Mouse (Mus musculus) frontal cortex, postnatal 25 days (tissue): ENCODE results near the gene Srrm1.
"Not testable (repeated sequence)": the region's sequence is repeated elsewhere in the genome, so short reads cannot be mapped to it uniquely, and the experiment has no call there.

ENCODE experiments used
- DNase-seq, 2 experiments: peaks; one replicate each; pipeline ENCODE4 v3.0.0; 2022; ENCODE audit warnings: low spot score in 2 of 2

The Srrm1 gene

DNA sequence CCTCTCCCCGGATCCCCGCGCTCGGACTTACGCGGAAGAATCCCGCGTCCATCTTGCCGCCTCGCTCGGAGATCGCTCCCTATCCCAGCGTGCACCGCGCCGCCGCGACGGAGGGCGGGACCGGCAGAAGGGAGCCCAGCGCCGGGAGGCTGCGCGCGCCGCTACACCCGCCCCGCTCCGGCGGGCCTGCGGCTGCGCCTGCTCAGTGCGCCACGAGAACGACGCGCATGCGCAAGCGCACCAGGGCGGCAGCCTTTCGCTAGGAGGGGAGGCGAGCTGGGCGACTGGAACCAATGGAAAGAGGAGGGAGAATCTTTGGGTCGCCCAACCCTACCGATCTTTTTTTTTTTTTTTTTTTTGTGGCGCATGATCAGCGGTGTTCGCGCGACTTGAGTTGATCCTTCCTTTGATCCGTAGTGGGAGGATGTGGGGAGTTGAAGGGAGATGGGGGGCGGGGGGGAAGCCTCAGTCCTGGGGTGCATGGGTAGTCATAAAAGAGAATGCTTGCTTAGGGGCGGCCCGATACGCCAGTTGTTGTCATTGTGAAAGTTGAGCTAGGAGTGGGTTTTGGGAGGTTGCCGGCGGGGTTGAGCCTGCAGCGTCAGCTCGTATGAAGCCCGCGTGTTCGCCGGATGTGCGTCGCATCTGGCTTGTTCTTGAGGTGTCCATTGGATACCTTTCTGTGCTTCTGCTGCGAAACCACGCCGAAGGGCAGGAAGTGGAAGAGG is at the start of gene Srrm1:
TSS of gene Srrm1 (minus strand) at position 256 of the 728 bp plus-strand sequence.
- DNase-seq = peak; percentile 91 to 97

DNA sequence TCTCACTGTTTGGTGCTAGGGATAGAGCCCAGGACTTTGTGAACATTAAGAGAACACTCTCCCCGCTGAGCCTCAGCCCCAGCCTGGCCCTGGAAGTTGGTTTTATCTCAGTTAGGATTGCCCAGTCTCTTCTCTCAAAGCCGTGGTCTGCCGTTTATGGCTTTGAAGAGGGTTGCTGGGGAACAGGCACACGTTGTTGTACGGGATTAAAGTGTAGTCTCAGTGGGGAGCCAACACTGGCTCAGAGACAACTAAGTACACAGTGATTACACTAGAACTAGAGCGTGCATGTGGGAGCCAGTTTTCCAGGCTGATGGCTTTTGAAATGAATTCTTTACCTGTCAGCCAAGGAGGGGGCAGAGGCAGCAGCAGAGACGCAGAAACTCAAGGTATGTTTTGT is 48.8 kb upstream of the Srrm1 start:
- DNase-seq = no peak

DNA sequence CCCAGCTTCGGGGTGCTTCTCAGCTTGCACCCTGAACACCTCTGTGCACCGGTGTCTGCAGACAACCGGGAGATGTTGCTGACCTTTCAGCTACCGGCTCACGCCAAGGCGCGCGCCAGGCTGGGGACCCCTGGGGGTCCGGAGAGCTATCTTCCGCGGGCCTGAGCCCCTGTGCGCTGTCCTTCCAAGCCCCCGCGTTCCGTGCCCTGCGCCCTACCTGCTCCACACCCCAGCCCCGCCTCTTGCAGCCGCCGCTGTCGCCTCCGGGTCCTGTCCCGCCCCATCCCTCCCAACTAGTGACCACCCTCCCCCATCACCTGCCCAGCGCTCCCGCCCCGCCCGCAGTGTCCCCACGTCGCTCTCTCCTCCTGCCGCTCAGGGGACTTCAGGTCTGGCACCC is 44.9 kb upstream of the Srrm1 start, which contains the start of gene Ncmap:
TSS of gene Ncmap (minus strand) at position 237 of the 400 bp plus-strand sequence.
- no peak for DNase-seq

DNA sequence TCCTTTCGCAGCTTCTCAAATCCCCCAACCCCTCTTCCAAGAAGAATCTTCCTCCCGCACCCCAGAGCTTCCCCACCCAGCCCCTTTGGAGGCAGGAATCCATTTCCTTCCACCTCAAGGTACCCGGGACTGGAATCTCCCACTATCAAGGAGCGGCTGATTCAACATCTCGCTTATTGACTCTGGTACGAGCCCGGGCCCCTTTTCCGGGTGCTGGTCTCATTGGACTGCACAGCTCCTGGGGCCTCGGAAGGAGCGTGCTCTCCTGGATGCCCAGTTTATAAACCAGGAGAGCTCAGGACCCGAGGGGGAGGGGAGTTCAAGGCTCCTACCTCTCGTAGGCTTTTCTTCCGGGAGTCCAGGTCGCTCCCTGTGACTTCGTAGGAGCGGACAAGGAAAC is 44.4 kb upstream of the Srrm1 start:
- no peak for DNase-seq

DNA sequence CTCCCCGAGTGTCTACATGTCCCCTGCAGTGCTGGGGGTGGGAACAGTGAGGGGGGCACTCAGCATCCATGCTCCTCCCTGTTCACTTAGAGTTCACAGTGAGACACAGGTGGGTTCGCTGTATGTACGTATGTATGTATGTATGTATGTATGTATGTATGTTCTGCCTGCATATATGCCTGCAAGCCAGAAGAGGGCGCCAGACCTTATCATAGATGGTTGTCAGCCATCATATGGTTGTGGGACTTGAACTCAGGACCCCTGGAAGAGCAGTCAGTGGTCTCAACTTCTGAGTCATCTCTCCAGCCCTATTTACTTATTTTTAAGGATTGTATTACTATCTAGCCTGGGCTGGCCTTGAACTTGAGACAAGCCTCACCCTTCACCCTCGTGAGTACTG is 43.2 kb upstream of the Srrm1 start:
- no peak for DNase-seq

DNA sequence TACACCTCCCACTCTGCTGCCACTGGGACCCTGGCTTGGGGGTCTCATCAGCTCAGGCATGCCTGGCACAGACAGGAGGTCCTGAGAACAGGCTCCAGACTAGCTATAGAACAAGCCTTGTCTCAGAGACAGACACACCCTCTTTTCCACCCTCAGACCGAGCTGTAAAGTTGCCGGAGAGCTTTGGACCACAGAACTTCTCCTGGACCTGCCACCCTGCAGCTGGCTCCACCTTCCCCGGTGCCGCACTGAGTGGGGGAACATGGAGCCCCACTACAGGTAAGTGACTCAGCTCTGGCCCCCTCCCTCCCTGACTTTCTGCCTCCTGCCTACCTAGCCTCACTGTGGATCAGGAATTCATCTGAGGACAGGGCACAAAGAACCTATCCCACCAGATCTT is 42.3 kb upstream of the Srrm1 start:
- DNase-seq = no peak

DNA sequence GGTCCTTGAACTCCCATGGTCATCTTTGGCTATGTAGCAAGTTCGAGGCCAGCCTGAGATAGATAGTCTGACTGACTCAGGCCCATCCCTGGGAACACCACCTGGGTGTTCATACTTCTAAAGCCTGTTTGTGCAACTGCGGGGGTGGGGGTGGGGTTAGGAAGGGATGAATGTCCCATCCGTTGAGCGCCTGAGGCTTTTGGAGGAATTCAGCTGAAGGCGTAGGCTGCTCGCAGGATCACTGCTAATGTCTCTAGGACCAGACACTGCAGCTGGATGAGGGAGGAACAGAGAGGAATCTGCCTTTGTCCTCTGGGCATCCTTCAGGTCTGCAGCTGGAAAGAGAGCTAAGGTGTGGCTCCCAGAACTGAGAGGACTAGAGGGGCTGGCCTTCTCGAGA is 41.5 kb upstream of the Srrm1 start:
- no peak for DNase-seq

DNA sequence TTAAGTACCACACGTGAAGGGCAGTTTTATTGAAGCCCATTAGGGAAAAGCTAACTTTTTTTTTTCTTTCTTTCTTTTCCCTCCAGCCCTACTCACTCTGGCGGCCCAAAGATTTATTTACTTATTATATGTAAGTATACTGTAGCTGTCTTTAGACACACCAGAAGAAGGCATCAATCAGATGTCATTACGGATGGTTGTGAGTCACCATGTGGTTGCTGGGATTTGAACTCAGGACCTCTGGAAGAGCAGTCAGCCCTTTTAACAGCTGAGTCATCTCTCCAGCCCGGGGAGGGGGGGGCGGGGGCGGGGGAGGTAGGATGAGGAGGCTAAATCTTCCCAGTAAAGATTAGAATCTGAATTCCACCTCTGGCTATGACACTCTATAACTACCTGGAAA is 40.3 kb upstream of the Srrm1 start:
- DNase-seq = no peak

DNA sequence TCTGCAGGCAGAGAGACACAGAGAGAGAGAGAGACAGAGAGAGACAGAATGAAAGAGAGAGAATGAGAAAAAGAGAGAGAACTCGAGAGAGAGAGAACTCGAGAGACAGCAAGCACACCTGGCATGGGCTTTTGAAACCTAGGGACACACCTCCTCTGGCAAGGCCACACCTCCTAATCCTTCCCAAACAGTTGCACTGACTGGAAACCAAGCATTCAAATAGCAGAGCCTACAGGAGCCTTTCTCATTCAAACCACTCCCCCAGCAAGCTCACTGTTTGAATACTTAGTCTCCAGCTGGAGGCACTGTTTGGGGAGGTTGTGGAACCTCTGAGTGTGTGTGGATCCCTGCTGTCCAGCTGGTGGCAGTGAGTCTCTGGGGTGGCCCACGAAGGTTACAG is 39.7 kb upstream of the Srrm1 start:
- DNase-seq = no peak

DNA sequence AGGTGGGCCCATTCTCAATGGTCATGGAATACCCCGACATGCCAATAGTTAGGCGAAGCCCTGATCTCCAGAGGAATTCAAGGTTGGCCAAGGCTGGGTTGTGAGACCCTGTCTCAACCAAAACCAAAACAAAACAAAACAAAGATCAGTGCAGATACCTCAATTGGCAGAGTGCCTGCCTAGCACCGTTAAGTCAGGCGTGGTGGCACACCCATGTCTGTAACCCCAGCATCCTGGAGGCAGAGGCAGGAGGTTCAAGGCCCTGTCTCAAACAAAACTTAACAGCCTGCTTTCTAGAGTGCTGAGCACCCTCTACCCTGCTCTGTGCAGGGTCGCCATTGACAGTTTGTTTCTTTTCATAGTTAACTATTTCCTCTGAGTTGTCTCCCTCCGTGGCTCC is 37.9 kb upstream of the Srrm1 start:
- DNase-seq = no peak

DNA sequence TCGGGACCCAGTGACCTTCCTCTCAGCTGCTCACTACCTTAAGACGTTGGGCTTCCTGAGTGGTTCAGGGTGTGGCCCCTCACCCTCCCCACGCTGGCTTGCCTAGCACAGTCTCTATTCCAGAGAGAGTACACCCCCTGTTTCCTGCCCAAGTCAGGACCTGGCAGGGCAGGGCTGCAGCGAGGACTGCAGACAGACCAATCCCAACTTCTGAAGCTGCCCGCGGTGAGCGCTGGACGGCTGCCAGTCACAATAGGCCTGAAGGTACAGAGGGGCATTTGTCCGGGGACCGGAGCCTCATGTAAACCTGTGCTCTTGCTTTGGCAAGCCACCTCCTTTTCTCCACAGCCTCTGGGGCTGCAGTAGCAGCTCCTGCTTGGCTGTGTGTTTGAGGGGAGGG is 32.5 kb upstream of the Srrm1 start:
- no peak for DNase-seq

DNA sequence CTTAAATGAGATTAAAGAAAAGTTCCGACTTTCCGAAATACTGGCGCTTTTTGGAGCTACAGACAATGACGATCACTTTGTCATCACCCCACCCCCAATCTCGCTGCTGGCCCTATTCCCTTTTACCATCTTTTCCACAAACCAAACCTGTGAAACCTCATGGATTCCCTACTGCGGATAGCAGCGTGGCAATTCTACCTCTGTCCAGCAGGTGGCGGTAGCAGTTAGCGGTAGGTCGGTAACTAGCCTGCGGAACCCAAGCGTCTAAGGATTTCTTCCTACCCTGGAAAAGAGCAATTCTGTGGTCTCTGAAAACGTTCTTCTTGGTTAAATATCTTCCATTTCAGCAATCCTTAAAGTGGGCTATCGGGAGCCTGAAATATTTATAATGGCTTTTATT is 29.2 kb upstream of the Srrm1 start:
- DNase-seq = peak; percentile 32 to 61

DNA sequence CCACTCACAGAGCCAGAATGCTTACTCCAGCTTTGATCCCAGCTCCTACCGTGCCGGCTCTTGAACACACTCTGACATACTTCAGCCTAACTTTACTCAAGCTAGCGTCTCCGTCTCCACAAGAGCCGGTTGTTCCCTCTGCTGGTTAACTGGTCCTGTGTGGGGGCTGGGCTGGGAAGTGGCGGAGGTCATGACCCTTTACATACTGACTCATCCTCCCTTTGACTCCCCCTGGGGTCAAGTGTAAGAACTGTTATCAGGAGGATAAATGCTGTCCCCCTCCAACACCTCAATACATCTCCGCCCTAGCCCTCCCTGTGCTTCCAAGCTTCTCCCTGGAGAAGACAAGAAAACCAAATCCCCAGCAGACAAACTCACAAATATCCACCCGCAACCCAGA is 28.2 kb upstream of the Srrm1 start:
- DNase-seq = no peak

DNA sequence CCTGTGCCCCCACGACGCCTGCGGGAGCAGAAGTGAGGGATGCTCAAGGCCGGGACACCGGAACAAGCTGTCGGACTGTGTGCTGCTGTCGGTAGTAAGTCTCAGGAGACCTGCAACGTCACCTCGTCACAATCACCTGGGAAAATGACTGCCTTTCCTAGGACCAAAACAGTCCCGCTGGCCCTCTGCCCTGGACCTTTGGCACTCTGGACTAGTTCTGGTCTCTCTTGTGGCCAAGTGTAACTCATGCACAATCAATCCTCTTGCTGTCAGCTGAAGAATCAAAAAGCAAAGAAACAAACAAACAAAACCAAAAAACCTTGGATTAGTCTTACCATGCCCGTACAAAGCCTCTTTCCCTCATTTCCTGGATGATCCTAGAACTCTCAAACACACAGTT is 24.1 kb upstream of the Srrm1 start:
- DNase-seq = no peak

DNA sequence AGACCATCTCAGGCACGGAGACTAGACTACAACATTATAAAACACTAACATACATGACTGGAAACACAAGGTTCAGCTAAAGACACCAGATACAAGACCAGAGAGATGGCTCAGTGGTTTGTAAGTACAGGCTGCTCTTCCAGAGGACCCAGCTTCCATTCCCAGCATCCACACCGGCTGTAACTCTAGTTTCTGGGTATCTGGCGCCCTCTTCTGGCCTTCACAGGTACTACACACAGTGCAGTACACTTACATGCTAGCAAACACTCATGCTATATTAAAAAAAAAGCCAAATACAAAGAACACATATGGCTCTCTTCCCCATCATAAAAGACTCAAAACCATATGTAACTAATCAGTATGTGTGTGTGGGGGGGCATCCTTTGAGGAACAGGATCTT is 22.3 kb upstream of the Srrm1 start:
- no peak for DNase-seq

DNA sequence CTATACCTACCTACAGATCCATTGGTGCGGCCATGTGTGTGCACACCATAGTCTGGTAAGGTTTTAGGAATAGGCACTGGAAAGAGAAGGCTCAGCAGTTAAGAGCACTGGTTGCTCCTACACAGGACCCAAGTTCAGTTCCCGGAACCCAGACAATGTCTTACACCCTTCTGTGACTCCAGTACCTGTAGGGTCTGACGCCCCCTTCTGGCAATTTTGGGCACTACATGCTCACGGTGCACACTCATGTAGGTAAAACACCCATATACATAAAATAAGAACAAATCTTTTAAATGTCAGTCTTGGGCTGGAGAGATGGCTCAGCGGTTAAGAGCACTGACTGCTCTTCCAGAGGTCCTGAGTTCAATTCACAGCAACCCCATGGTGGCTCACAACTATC is 20.2 kb upstream of the Srrm1 start:
- DNase-seq = no peak

DNA sequence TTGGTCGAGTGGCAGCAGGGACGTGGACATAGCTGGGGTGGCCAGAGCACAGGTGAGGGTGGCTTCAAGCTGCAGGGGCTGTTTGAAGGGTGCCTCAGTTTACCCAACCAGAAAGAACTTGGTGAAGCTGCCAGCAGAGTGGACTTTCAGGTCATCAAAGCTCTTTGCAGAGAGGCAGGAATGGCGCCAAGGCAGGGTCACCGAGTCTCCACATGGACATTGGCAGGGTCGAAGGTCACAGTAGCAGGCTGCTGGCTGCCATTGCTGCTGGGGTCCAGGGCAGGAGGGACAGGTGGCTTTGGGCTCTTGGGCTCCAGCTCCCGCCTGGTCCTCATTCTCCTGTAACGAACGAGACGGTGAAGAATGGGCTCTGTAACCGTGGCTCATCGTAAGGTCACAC is 17.3 kb upstream of the Srrm1 start:
- no peak for DNase-seq

DNA sequence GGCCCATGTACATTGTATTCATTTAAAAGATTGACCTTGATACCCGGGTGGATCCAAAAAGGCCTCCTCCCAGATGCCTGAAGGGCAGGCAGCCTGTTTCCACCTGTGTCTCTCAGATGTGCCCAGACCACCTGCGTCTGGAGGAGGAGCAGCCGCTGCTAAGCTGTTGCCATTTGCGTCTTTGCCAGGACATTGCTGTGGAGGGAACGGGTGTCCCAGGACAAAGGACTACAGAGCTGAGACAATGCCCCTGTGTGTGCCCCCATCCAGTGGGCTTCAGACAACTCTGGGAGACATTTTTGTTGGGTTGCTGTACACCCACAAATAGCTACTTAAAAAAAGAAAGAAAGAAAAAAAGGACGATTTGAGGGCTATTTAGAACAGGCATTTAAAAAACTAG is 9.7 kb upstream of the Srrm1 start:
- no peak for DNase-seq

DNA sequence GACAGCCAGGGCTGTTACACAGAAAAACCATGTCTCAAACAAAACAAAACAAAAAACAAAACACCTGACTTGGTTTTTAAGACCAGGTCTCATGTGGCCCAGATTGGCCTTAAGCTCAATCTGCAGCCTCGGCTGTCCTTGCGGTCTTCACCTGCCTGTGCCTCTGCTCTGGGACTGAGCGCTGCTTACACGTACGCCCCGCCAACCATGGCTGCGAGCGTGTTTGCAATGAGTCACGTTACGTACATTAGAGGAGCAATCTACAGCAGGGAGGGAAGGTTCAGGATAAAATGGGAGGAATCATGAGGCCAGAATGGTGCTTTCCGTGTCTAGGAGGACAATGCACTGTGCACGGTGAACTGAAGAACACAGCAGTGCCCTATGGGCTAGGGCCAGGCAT is 8.6 kb upstream of the Srrm1 start:
- no peak for DNase-seq

DNA sequence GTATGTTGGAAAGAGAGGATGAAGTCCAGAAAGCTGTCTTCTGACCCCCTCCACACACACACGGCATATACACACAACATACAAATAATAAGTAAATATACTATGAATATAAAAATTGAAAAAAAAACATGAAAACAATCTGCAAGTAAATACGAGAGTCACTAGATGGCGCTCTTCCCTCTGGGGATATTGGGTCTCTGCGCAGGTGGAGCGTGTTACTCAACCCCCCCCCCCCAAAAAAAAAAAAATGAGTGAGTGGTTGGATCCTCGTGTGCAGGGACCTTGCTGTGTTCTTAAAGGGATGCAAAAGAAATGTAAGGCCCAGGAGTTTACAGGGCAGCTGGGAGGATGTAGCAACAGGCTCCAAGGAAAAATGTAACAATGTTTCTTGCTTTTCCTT is 5.6 kb upstream of the Srrm1 start:
- no peak for DNase-seq

DNA sequence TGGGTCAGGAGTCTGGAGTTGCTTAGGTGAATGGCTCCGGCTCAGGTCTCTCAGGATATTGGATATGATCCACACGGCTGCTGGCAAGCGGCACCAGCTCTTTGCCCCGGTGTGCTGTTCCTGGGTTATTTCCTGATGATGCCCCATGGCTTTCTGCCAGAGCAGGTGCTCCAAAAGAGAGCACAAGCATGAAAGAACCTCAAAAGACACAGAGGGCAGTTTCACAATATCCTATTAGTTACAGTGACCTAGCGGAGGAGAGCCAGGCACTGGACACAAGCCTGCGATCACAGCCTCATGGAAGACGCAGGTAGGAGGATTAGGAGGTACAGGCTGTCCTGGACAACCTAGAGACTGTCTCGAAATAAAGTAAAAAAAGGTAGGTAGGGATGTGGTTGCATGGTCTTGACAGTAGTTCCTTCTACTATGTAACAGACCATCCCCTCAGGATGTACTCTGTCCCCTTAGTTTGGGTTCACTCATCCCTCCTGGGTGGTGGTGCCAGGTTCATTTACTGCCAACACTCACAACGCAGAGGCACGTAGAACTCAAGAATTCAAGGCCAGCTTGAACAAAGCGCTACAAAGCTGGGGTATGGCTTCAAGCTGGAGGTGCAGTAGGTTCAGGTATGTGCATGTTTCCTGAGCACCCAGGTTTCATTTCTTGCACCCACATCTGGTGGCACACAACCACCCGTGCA is 4.2 kb upstream of the Srrm1 start:
- DNase-seq = no peak

DNA sequence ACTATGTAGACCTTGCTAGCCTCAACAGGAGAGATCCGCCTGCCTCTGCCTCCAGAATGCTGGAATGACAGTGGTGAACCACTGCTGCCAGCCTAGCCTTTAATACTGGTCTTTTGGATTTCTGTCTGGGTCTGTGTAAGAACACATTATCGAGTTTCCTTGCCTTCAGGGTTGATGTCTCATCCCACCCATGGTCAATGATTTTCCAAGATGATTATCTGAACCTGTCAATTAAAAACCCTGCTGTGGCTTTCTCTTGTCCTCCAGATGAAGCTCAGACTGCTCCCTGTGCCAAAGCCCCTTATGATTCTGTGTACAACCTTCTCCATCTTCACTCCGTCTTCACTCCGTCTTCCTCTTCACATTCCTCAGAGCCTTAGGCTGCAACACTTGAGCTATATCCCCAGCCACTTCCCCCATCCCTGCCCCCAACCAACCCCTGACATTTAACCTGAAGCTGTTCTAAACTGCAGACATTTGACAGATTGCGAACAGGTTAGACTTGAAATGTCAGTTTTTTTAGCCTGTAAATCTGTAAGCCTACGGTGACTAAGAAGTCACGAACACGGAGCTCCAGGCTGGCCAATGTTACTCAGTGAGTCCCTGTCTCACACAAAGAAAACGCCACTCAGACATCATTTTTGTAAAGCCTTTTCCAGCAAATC is 2.9 kb upstream of the Srrm1 start:
- no peak for DNase-seq

DNA sequence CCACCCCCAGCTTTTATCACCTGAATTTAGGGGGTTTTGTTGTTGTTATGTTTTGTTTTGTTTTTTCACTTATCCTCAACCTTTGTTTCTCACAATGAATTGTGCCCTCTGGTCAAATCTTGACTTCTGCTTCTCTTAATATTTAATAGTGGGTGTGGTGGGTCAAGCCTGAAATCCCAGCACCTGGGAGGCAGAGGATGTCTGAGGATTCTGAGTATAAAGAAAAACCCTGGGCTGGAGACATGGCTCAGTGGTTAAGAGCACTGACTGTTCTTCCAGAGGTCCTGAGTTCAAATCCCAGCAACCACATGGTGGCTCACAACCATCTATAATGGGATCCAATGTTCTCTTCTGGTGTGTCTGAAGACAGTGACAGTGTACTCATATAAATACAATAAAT is 1.6 kb upstream of the Srrm1 start:
- not testable (repeated sequence) for DNase-seq
